8 mouse cellular contexts compared by ENCODE assay signal in genomic region chr12:88419912-88420621, GRCm38 (mm10). TPM values are rescaled to one million over a fixed set of nuclear protein-coding genes. Genes with fewer than 3 reads are reported as not detected.
DNase-seq lines count a peak whose midpoint lies in the region; ATAC-seq and TF ChIP-seq lines count a peak whose summit lies in the region.

No protein-coding gene starts in this region.

- H3K27ac ChIP-seq in left cerebral cortex, adult 2 months = no peak overlapping the region
- peak overlapping the region; percentile 21; the same call in 1 of the 2 replicates for H3K27ac ChIP-seq in embryonic facial prominence, embryonic 14.5 days (replicated peaks; ENCODE audit: low read depth, low read length)

- TF ChIP-seq CTCF in left cerebral cortex, adult 2 months (IDR thresholded peaks at IDR 0.05) = no peak

- no peaks in the 10 kb centered on the region for H3K36me3 ChIP-seq in embryonic facial prominence, embryonic 14.5 days (ENCODE audit: control insufficient read depth, insufficient read depth, low read length)

- H3K4me3 ChIP-seq in left cerebral cortex, adult 2 months = no peak overlapping the region
- H3K4me3 ChIP-seq in embryonic facial prominence, embryonic 14.5 days (ENCODE audit: low read depth, low read length) = no peak overlapping the region

- no peaks in the 10 kb centered on the region for H3K27me3 ChIP-seq in embryonic facial prominence, embryonic 14.5 days (replicated peaks; ENCODE audit: control insufficient read depth, insufficient read depth, low read length)

- H3K9ac ChIP-seq in embryonic facial prominence, embryonic 14.5 days (ENCODE audit: low read depth, low read length) = no peak overlapping the region

- H3K4me1 ChIP-seq in embryonic facial prominence, embryonic 14.5 days (ENCODE audit: control insufficient read depth, insufficient read depth, low read length) = peaks cover 11% of the 10 kb centered on the region

- H3K9me3 ChIP-seq in embryonic facial prominence, embryonic 14.5 days (ENCODE audit: control insufficient read depth, low read length) = no peaks in the 10 kb centered on the region

- WGBS in embryonic facial prominence, embryonic 14.5 days = 52% methylated on average over 12 of the region's 12 CpGs

- 0 out of 2 replicates have a peak, but pooled peaks have one; percentile 27 for ATAC-seq in cerebellum, adult (ENCODE audit: insufficient number of reproducible peaks, low FRiP score, low TSS enrichment)
- peak; percentile 75 for ATAC-seq in embryonic facial prominence, embryonic 14.5 days (ENCODE audit: low read depth)
- no peak for ATAC-seq in megakaryocyte, adult 5-6 weeks (ENCODE audit: poor library complexity, severe bottlenecking)

- intact Hi-C loops in left cerebral cortex, postnatal 10 days (cut with DNase I) = no loop called here
- intact Hi-C loops in left cerebral cortex, adult 2 months (cut with DNase I) = no loop called here

- peak; percentile 13 to 66 for DNase-seq in left cerebral cortex, postnatal 10 days (ENCODE audit: extremely low spot score in 1 of 2, low spot score in 2 of 2)
- no peak for DNase-seq in left cerebral cortex, adult 2 months (ENCODE audit: extremely low spot score in 1 of 2, low spot score in 2 of 2)
- DNase-seq in embryonic facial prominence, embryonic 14.5 days (ENCODE audit: low spot score) = peak; percentile 72
- peak; percentile 57 for DNase-seq in kidney, postnatal 10 days
- no peak for DNase-seq in spleen, postnatal 10 days (ENCODE audit: low spot score in 2 of 2)
- no peak for DNase-seq in right cerebral cortex, adult 2 months (ENCODE audit: low spot score in 2 of 2)

- no peak overlapping the region for H3K4me2 ChIP-seq in embryonic facial prominence, embryonic 14.5 days (ENCODE audit: low read depth, low read length)

RNA-seq across cellular contexts. Expression of gene Adck1, which starts 59.7 kb away (rescaled TPM):
- total RNA-seq in left cerebral cortex, postnatal 10 days (2021) = 10 to 100 TPM; 34.3 to 36.3 TPM
- total RNA-seq in left cerebral cortex, adult 2 months (2021) = 10 to 100 TPM; 32.7 to 35.0 TPM
- 15.1 and 18.2 TPM in 2 replicates for polyA plus RNA-seq in embryonic facial prominence, embryonic 14.5 days (2014; fragmentation: Nextera tagmentation; extraction: Ambion mirVana)
- 5.1 and 6.8 TPM in 2 replicates for total RNA-seq in megakaryocyte, adult 5-6 weeks (2015)
- total RNA-seq in megakaryocyte, adult 5-6 weeks (2017) = 9.0 and 13.2 TPM in 2 replicates

Comparison
In these comparisons a context has a peak if more than half of its experiments do, and no peak if none do; other contexts are left out.
1. DNase-seq: peak in left cerebral cortex, postnatal 10 days (2 of 2), embryonic facial prominence, embryonic 14.5 days (single experiment) and kidney, postnatal 10 days (single experiment); none in left cerebral cortex, adult 2 months (0 of 2), spleen, postnatal 10 days (0 of 2) and right cerebral cortex, adult 2 months (0 of 2).